Mouse (Mus musculus) embryonic facial prominence, embryonic 11.5 days (tissue): ENCODE measurements around the gene Klhl29. TPM values are rescaled to one million over a fixed set of nuclear protein-coding genes. Genes with fewer than 3 reads are reported as not detected.

Experiments
- ATAC-seq: fragments of 200-750 bp; cut with Nextera tagmentation; replicated peaks from 2 replicates; pipeline ENCODE4 v1.8.0; 2017; ENCODE audit warnings: low read depth; ENCODE audit not compliant: insufficient number of reproducible peaks, low FRiP score, low TSS enrichment
- DNase-seq: peaks from one replicate; pipeline ENCODE4 v3.0.0-alpha.2; 2015; ENCODE audit warnings: low spot score
- H3K27ac ChIP-seq: fragments of 300-500 bp; sonication (generic); replicated peaks from 2 replicates; pipeline ENCODE4 v1.5.1; 2014; ENCODE audit warnings: mild to moderate bottlenecking, low read depth, low read length, control low read depth
- H3K27me3 ChIP-seq: fragments of 300-500 bp; sonication (generic); 2 replicates; pipeline ENCODE4 v1.6.1; 2014; ENCODE audit warnings: mild to moderate bottlenecking, low read length, moderate library complexity, mixed read lengths; ENCODE audit not compliant: control insufficient read depth, insufficient read depth
- H3K36me3 ChIP-seq: fragments of 300-500 bp; sonication (generic); replicated peaks from 2 replicates; pipeline ENCODE4 v1.6.1; 2014; ENCODE audit warnings: low read depth, mild to moderate bottlenecking, low read length, moderate library complexity, mixed read lengths; ENCODE audit not compliant: control insufficient read depth, insufficient read depth
- H3K4me1 ChIP-seq: fragments of 300-500 bp; sonication (generic); 2 replicates; pipeline ENCODE4 v1.6.1; 2014; ENCODE audit warnings: low read length, mixed read lengths; ENCODE audit not compliant: control insufficient read depth, insufficient read depth
- H3K4me2 ChIP-seq: fragments of 300-500 bp; sonication (generic); 2 replicates; pipeline ENCODE4 v1.6.1; 2014; ENCODE audit warnings: low read depth, mild to moderate bottlenecking, control low read depth, low read length, moderate library complexity
- H3K4me3 ChIP-seq: fragments of 300-500 bp; sonication (generic); 2 replicates; pipeline ENCODE4 v1.5.1; 2014; ENCODE audit warnings: low read depth, low read length, control low read depth
- H3K9ac ChIP-seq: fragments of 300-500 bp; sonication (generic); replicated peaks from 2 replicates; pipeline ENCODE4 v1.6.1; 2014; ENCODE audit warnings: mild to moderate bottlenecking, control low read depth, low read length
- H3K9me3 ChIP-seq: fragments of 300-500 bp; sonication (generic); replicated peaks from 2 replicates; pipeline ENCODE4 v1.6.1; 2016; ENCODE audit warnings: mild to moderate bottlenecking, low read length, inconsistent platforms, mixed read lengths; ENCODE audit not compliant: control insufficient read depth
- WGBS: fragments of 180-500 bp; shearing (Covaris S2); extraction: QIAGEN DNeasy Blood & Tissue Kit; methylation state at CpG from one replicate; pipeline ENCODE4 v1.1.7; 2014; 5-methylcytosine and 5-hydroxymethylcytosine counted together
- polyA plus RNA-seq: library from polyadenylated mRNA; unstranded; fragments of >200 nt; fragmentation: Nextera tagmentation; extraction: Ambion mirVana; gene quantifications from 2 replicates; pipeline ENCODE4 v1.2.1, GENCODE M21; 2014

The Klhl29 gene
- polyA plus RNA-seq, 1 experiment from 2014 or later = 1.9 TPM

GRCm38 (mm10) chr12:5237078-5237477 lies 138.4 kb downstream of the Klhl29 start:
- no peak overlapping the region for H3K27ac ChIP-seq
- no peaks in the 10 kb centered on the region for H3K9me3 ChIP-seq
- ATAC-seq (no peak), DNase-seq (no peak)
- H3K36me3 ChIP-seq = no peaks in the 10 kb centered on the region
- 73% methylated on average over 5 of the region's 5 CpGs for WGBS
- H3K4me2 ChIP-seq = no peak overlapping the region
- peaks cover 3% of the 10 kb centered on the region; the same call in 1 of the 2 replicates for H3K4me1 ChIP-seq
- H3K27me3 ChIP-seq = no peaks in the 10 kb centered on the region
- no peak overlapping the region for H3K4me3 ChIP-seq
- H3K9ac ChIP-seq = no peak overlapping the region

GRCm38 (mm10) chr12:5235596-5235995 lies 139.9 kb downstream of the Klhl29 start:
- Histone ChIP-seq H3K4me1 (peaks cover 3% of the 10 kb centered on the region; the same call in 1 of the 2 replicates), H3K9ac (no peak overlapping the region), H3K27ac (no peak overlapping the region), H3K4me2 (no peak overlapping the region), H3K27me3 (no peaks in the 10 kb centered on the region), H3K36me3 (no peaks in the 10 kb centered on the region), H3K9me3 (no peaks in the 10 kb centered on the region), H3K4me3 (no peak overlapping the region)
- 84% methylated on average over 12 of the region's 12 CpGs for WGBS
- no peak for ATAC-seq
- DNase-seq = no peak

GRCm38 (mm10) chr12:5230504-5230903 lies 145.0 kb downstream of the Klhl29 start:
- H3K27ac ChIP-seq = no peak overlapping the region
- no peak for DNase-seq
- no peaks in the 10 kb centered on the region for H3K36me3 ChIP-seq
- no peaks in the 10 kb centered on the region for H3K27me3 ChIP-seq
- WGBS = 83% methylated on average over 5 of the region's 5 CpGs
- no peak overlapping the region for H3K4me2 ChIP-seq
- no peak for ATAC-seq
- no peaks in the 10 kb centered on the region for H3K9me3 ChIP-seq
- no peaks in the 10 kb centered on the region for H3K4me1 ChIP-seq
- H3K4me3 ChIP-seq = no peak overlapping the region
- no peak overlapping the region for H3K9ac ChIP-seq

- Histone ChIP-seq H3K27me3 (no peaks in the 10 kb centered on the region), H3K4me1 (no peaks in the 10 kb centered on the region), H3K4me2 (no peak overlapping the region), H3K4me3 (no peak overlapping the region), H3K9ac (0 out of 2 replicates have a peak overlapping the region, but pooled peaks have one; percentile 28), H3K27ac (no peak overlapping the region; the same call in 1 of the 2 replicates), H3K36me3 (no peaks in the 10 kb centered on the region), H3K9me3 (no peaks in the 10 kb centered on the region)
- no peak for DNase-seq
- ATAC-seq = no peak; the same call in 1 of the 2 replicates
- WGBS = 44% methylated on average over 14 of the region's 14 CpGs
These were observed 148.5 kb downstream of the Klhl29 start for GRCm38 (mm10) chr12:5226676-5227654.

GRCm38 (mm10) chr12:5223595-5223994 lies 151.9 kb downstream of the Klhl29 start:
- DNase-seq = no peak
- Histone ChIP-seq H3K27ac (no peak overlapping the region), H3K36me3 (no peaks in the 10 kb centered on the region), H3K4me3 (no peak overlapping the region), H3K27me3 (no peaks in the 10 kb centered on the region), H3K4me1 (no peaks in the 10 kb centered on the region), H3K9me3 (no peaks in the 10 kb centered on the region), H3K9ac (no peak overlapping the region), H3K4me2 (no peak overlapping the region)
- ATAC-seq = no peak
- WGBS = 62% methylated on average over 1 of the region's 1 CpGs

GRCm38 (mm10) chr12:5222439-5223202 lies 152.9 kb downstream of the Klhl29 start:
- Histone ChIP-seq H3K27me3 (no peaks in the 10 kb centered on the region), H3K9me3 (no peaks in the 10 kb centered on the region), H3K9ac (no peak overlapping the region), H3K36me3 (no peaks in the 10 kb centered on the region), H3K4me3 (no peak overlapping the region), H3K4me1 (no peaks in the 10 kb centered on the region), H3K4me2 (no peak overlapping the region), H3K27ac (no peak overlapping the region)
- WGBS = 94% methylated on average over 8 of the region's 8 CpGs
- ATAC-seq (no peak), DNase-seq (no peak)

GRCm38 (mm10) chr12:5219913-5220575 lies 155.4 kb downstream of the Klhl29 start:
- DNase-seq (no peak), ATAC-seq (no peak)
- Histone ChIP-seq H3K36me3 (no peaks in the 10 kb centered on the region), H3K4me2 (no peak overlapping the region), H3K4me1 (no peaks in the 10 kb centered on the region), H3K9me3 (no peaks in the 10 kb centered on the region), H3K9ac (no peak overlapping the region), H3K27me3 (no peaks in the 10 kb centered on the region), H3K27ac (no peak overlapping the region), H3K4me3 (no peak overlapping the region)
- whole genome bisulfite sequencing = 69% methylated on average over 14 of the region's 14 CpGs
